Mouse (Mus musculus): Measurements from ENCODE around the gene Mbl2.

GRCm38 (mm10) chr19:30287899-30288490 lies 55.3 kb downstream of the Mbl2 start:
- TF ChIP-seq POLR2A (IDR thresholded peaks at IDR 0.05; ENCODE audit: control insufficient read depth, low read depth, low read length): no peak
- no peak for TF ChIP-seq CTCF (IDR thresholded peaks at IDR 0.05; ENCODE audit: control insufficient read depth, insufficient read depth, insufficient replicate concordance, low read depth, low read length)

Data from testis, adult 2 months (tissue).